Mouse (Mus musculus) CH12.LX (cell line): ENCODE measurements around the gene Fam214b. TPM values are rescaled to one million over a fixed set of nuclear protein-coding genes. Genes with fewer than 3 reads are reported as not detected.

Experiments
- DNase-seq: peaks from one replicate; pipeline ENCODE4 v3.0.0-alpha.2; 2013; ENCODE audit errors: extremely low read depth
- H3K27ac ChIP-seq: 2 replicates; pipeline ENCODE4 v1.5.1; 2012; ENCODE audit warnings: low read depth, mild to moderate bottlenecking, control low read depth, moderate library complexity; ENCODE audit not compliant: insufficient read depth
- H3K27me3 ChIP-seq: replicated peaks from 2 replicates; pipeline ENCODE3; 2012; ENCODE audit warnings: inconsistent platforms
- H3K36me3 ChIP-seq, 2 experiments: replicated peaks in 1 of 2; 2 replicates each; pipeline versions ENCODE3 to v1.6.1; 2012; ENCODE audit warnings: inconsistent platforms in 1 of 2, low read length in 1 of 2, mild to moderate bottlenecking in 1 of 2, mixed read lengths in 1 of 2, moderate library complexity in 1 of 2; ENCODE audit not compliant: control insufficient read depth in 1 of 2, insufficient read depth in 1 of 2
- H3K4me1 ChIP-seq, 2 experiments: 2 replicates each; pipeline ENCODE4 v1.6.1; 2012; ENCODE audit warnings: inconsistent platforms in 1 of 2, moderate library complexity in 1 of 2; ENCODE audit not compliant: insufficient read depth in 2 of 2, control insufficient read depth in 1 of 2
- H3K4me2 ChIP-seq: 2 replicates; pipeline ENCODE4 v1.6.1; 2012; ENCODE audit warnings: low read depth, mild to moderate bottlenecking, control low read depth; ENCODE audit not compliant: poor library complexity, insufficient read depth, severe bottlenecking
- H3K4me3 ChIP-seq, 3 experiments: fragments of 150-350 bp in 1 of 3; sonication (generic) in 1 of 3; replicated peaks in 1 of 3; 2 replicates each; pipeline versions ENCODE3 to v1.5.1; 2011 to 2012; ENCODE audit warnings: low read depth in 2 of 3, low read length in 2 of 3, mild to moderate bottlenecking in 2 of 3, moderate library complexity in 2 of 3, control low read depth in 1 of 3, improper control_type of control experiment in 1 of 3, inconsistent platforms in 1 of 3, mixed read lengths in 1 of 3; ENCODE audit not compliant: poor library complexity in 1 of 3
- H3K79me2 ChIP-seq: replicated peaks from 2 replicates; pipeline ENCODE4 v1.6.1; 2012; ENCODE audit warnings: mild to moderate bottlenecking, moderate library complexity; ENCODE audit not compliant: control insufficient read depth, poor library complexity, insufficient read depth, severe bottlenecking; ENCODE audit errors: extremely low read depth
- H3K9ac ChIP-seq: 2 replicates; pipeline ENCODE4 v1.6.1; 2012; ENCODE audit warnings: low read depth, mild to moderate bottlenecking, control low read depth, moderate library complexity; ENCODE audit not compliant: insufficient read depth
- H3K9me3 ChIP-seq: replicated peaks from 2 replicates; pipeline ENCODE3; 2012; ENCODE audit warnings: low read length, inconsistent platforms, mixed read lengths
- BHLHE40 ChIP-seq: IDR thresholded peaks from 2 replicates; pipeline ENCODE4 v1.6.1; 2011; ENCODE audit warnings: mild to moderate bottlenecking, low read depth, low read length, improper control_type of control experiment
- CHD1 ChIP-seq: IDR thresholded peaks from 2 replicates; pipeline ENCODE4 v1.6.1; 2012; ENCODE audit warnings: low read depth, low read length, improper control_type of control experiment, inconsistent platforms
- CTCF ChIP-seq, 2 experiments: IDR thresholded peaks in 1 of 2; conservative IDR thresholded peaks in 1 of 2; 2 replicates each; pipeline ENCODE4 v1.5.1; 2011 to 2012; ENCODE audit warnings: low read depth in 2 of 2, low read length in 2 of 2, improper control_type of control experiment in 1 of 2, inconsistent platforms in 1 of 2, mild to moderate bottlenecking in 1 of 2, moderate library complexity in 1 of 2
- ELF1 ChIP-seq: IDR thresholded peaks from 2 replicates; pipeline ENCODE4 v1.6.1; 2014; ENCODE audit warnings: low read depth, mild to moderate bottlenecking, inconsistent platforms, low read length, improper control_type of control experiment
- ETS1 ChIP-seq: conservative IDR thresholded peaks from 2 replicates; pipeline ENCODE4 v1.6.1; 2012; ENCODE audit warnings: low read depth, mild to moderate bottlenecking, inconsistent platforms, low read length, improper control_type of control experiment, moderate library complexity
- GABPA ChIP-seq: IDR thresholded peaks from 2 replicates; pipeline ENCODE4 v1.6.1; 2012; ENCODE audit warnings: low read depth, low read length, improper control_type of control experiment, inconsistent platforms; ENCODE audit not compliant: insufficient replicate concordance
- IRF4 ChIP-seq: IDR thresholded peaks from 2 replicates; pipeline ENCODE4 v1.6.1; 2014; ENCODE audit warnings: low read depth, mild to moderate bottlenecking, inconsistent platforms, low read length, improper control_type of control experiment
- MAFK ChIP-seq: IDR thresholded peaks from 2 replicates; pipeline ENCODE4 v1.6.1; 2011; ENCODE audit warnings: low read length, improper control_type of control experiment; ENCODE audit not compliant: insufficient replicate concordance
- MAZ ChIP-seq: IDR thresholded peaks from 2 replicates; pipeline ENCODE4 v1.6.1; 2012; ENCODE audit warnings: low read depth, mild to moderate bottlenecking, inconsistent platforms, low read length, improper control_type of control experiment, moderate library complexity
- MYC ChIP-seq: IDR thresholded peaks from 2 replicates; pipeline ENCODE4 v1.6.1; 2011; ENCODE audit warnings: low read depth, mild to moderate bottlenecking, improper control_type of control experiment, low read length
- NELFE ChIP-seq: IDR thresholded peaks from 2 replicates; pipeline ENCODE4 v1.6.1; 2011; ENCODE audit warnings: low read depth, low read length, improper control_type of control experiment
- NRF1 ChIP-seq: IDR thresholded peaks from 2 replicates; pipeline ENCODE4 v1.6.1; 2014; ENCODE audit warnings: low read depth, mild to moderate bottlenecking, inconsistent platforms, low read length, improper control_type of control experiment, moderate library complexity
- PAX5 ChIP-seq: IDR thresholded peaks from 2 replicates; pipeline ENCODE4 v1.6.1; 2012; ENCODE audit warnings: low read length, inconsistent platforms, mixed read lengths
- POLR2A ChIP-seq: IDR thresholded peaks from 2 replicates; pipeline ENCODE4 v1.6.1; 2011; ENCODE audit warnings: low read depth, mild to moderate bottlenecking, improper control_type of control experiment, low read length
- POLR2AphosphoS2 ChIP-seq: IDR thresholded peaks from 2 replicates; pipeline ENCODE4 v1.6.1; 2011; ENCODE audit warnings: low read depth, low read length, improper control_type of control experiment
- RAD21 ChIP-seq: IDR thresholded peaks from 2 replicates; pipeline ENCODE4 v1.6.1; 2011; ENCODE audit warnings: low read depth, mild to moderate bottlenecking, low read length, improper control_type of control experiment, moderate library complexity
- SIN3A ChIP-seq: IDR thresholded peaks from 2 replicates; pipeline ENCODE4 v1.6.1; 2012; ENCODE audit warnings: low read length, improper control_type of control experiment, inconsistent platforms
- TCF12 ChIP-seq: IDR thresholded peaks from 2 replicates; pipeline ENCODE4 v1.6.1; 2014; ENCODE audit warnings: low read depth, mild to moderate bottlenecking, inconsistent platforms, low read length, improper control_type of control experiment
- USF1 ChIP-seq: IDR thresholded peaks from 2 replicates; pipeline ENCODE4 v1.6.1; 2014; ENCODE audit warnings: low read depth, mild to moderate bottlenecking, inconsistent platforms, low read length, improper control_type of control experiment
- USF2 ChIP-seq: conservative IDR thresholded peaks from 2 replicates; pipeline ENCODE4 v1.6.1; 2011; ENCODE audit warnings: low read depth, low read length, improper control_type of control experiment
- ZC3H11A ChIP-seq: IDR thresholded peaks from 2 replicates; pipeline ENCODE4 v1.6.1; 2012; ENCODE audit warnings: low read depth, mild to moderate bottlenecking, inconsistent platforms, low read length, improper control_type of control experiment
- ZKSCAN1 ChIP-seq: IDR thresholded peaks from 2 replicates; pipeline ENCODE4 v1.6.1; 2012; ENCODE audit warnings: low read depth, inconsistent platforms, low read length, improper control_type of control experiment, borderline replicate concordance
- ZMIZ1 ChIP-seq: IDR thresholded peaks from 2 replicates; pipeline ENCODE4 v1.6.1; 2012; ENCODE audit warnings: low read depth, mild to moderate bottlenecking, inconsistent platforms, low read length, improper control_type of control experiment
- dilution Hi-C: fragments of 300-500 bp; cut with MboI; formaldehyde crosslinking; loops from 2 replicates; pipeline ENCODE4 v1.14.3; 2020; ENCODE audit warnings: low sequenced_read_pairs; ENCODE audit not compliant: extremely low pct_unique_long_range_greater_than_20kb, extremely low pct_ligation_motif_present
- in situ Hi-C: fragments of 300-500 bp; cut with MboI; formaldehyde crosslinking; loops from 3 replicates; pipeline ENCODE4 v1.14.3; 2019; ENCODE audit warnings: low sequenced_read_pairs, low pct_ligation_motif_present, low pct_unique_long_range_greater_than_20kb, mixed read lengths
- polyA plus RNA-seq: library from polyadenylated mRNA; unstranded; fragments of >175 nt; gene quantifications from 2 replicates; pipeline ENCODE4 v1.2.1, GENCODE M21; 2012; ENCODE audit warnings: low read depth; ENCODE audit not compliant: insufficient read length
- total RNA-seq, 2 experiments: library from RNA; depleted of rRNA; stranded (reverse); fragments of 300-350 nt in 1 of 2; fragments of >200 nt in 1 of 2; gene quantifications; 2 replicates each; pipeline ENCODE4 v1.2.3; 2012 to 2014

The Fam214b gene
- total and polyA plus RNA-seq, 3 experiments: 1.7 to 4.7 (median 3.3) TPM

- TF ChIP-seq ZKSCAN1 (no peak), MAFK (no peak), GABPA (no peak), POLR2A (peak; percentile 65; the same call in 1 of the 2 replicates), ETS1 (peak; percentile 98), MAZ (peak; percentile 75; the same call in 1 of the 2 replicates), RAD21 (no peak), CTCF (conservative IDR thresholded peaks at IDR 0.05 in 1 of 2, IDR thresholded peaks at IDR 0.05 in 1 of 2; ENCODE audit: low read depth in 2 of 2, low read length in 2 of 2) (no peak), USF2 (no peak), CHD1 (no peak), MYC (0 out of 2 replicates have a peak, but pooled peaks have one; percentile 20)
These were observed 5.9 kb downstream of the Fam214b start (continued) for GRCm38 (mm10) chr4:43040114-43040572.

GRCm38 (mm10) chr4:43039609-43040008 is 6.4 kb downstream of the Fam214b start:
- Histone ChIP-seq H3K27me3 (no peaks in the 10 kb centered on the region), H3K27ac (no peak overlapping the region), H3K9ac (peak overlapping the region; percentile 69), H3K4me2 (peak overlapping the region; percentile 66), H3K4me1 (peaks cover 18 to 74% of the 10 kb centered on the region in 2 experiments), H3K4me3 (peak overlapping the region; percentile 49 to 84 (median 58)), H3K79me2 (no peaks in the 10 kb centered on the region), H3K36me3 (peaks cover 0 to 22% of the 10 kb centered on the region in 2 experiments), H3K9me3 (no peaks in the 10 kb centered on the region)
- TF ChIP-seq SIN3A (no peak), IRF4 (no peak), BHLHE40 (no peak), PAX5 (no peak), ZKSCAN1 (no peak), NELFE (no peak), USF1 (no peak), POLR2AphosphoS2 (no peak), MAFK (no peak), NRF1 (no peak), TCF12 (no peak), CTCF (conservative IDR thresholded peaks at IDR 0.05 in 1 of 2, IDR thresholded peaks at IDR 0.05 in 1 of 2; ENCODE audit: low read depth in 2 of 2, low read length in 2 of 2) (no peak), ZC3H11A (no peak), MYC (no peak), RAD21 (no peak), ZMIZ1 (no peak), ELF1 (no peak)
- in situ Hi-C loops: no loop called here
- DNase-seq: no peak
- dilution Hi-C loops: no loop called here
